Mouse (Mus musculus): ENCODE data around the gene Gm47985.

Gm47985 gene

GRCm38 (mm10) chr1:151219045-151219444 is 36.7 kb downstream of the Gm47985 start:
- in situ Hi-C loops (cut with MboI, MseI) = no loop called here

- in situ Hi-C loops (cut with MboI, MseI) = no loop called here
Observed at GRCm38 (mm10) chr1:151220098-151220497, 37.8 kb downstream of the Gm47985 start.

- in situ Hi-C loops (cut with MboI, MseI) = no loop called here
Observed at GRCm38 (mm10) chr1:151222561-151223267, 40.4 kb downstream of the Gm47985 start.

DNA sequence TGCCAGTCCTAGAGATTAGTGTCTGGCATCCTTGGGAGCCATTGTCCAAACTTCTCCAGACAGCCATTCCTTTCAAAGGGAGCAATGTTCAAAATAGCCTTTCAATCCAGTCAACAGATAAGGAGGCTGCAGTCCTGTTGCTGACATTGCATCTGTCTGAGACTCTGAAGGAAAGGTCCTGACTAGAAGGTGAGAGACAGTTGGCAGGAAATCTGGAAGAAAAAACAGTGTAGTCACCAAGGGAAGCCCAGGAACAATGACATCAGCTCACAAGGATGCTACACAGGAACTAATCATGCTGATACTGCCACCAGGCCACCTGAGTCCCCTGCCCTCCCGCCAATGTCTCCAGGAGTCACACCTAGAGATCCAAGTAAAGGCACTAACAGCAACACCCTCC is 41.0 kb downstream of the Gm47985 start:
- in situ Hi-C loops (cut with MboI, MseI) = no loop called here

GRCm38 (mm10) chr1:151224536-151224935 is 42.2 kb downstream of the Gm47985 start:
- in situ Hi-C loops (cut with MboI, MseI) = no loop called here

DNA sequence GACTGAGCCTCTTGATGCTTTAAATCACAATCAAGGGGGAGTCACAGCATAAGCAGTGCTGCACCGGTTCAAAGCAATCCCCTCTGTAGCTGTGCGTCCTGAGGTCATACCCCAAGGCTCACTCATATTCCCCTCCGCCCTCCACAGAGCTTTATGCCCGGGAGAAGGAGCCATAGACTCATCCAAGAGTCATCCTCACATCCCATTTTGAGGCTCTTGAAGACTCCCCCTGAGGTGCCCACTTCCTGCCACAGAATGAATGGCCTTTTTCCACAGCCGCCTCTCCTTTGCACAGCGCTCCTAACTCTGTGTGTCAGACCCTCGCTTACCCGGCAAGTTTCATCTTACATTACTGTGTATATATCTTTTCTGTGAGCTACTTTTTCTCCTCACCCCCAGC is 45.2 kb downstream of the Gm47985 start:
- in situ Hi-C loops (cut with MboI, MseI) = no loop called here

GRCm38 (mm10) chr1:151228320-151228989 is 46.1 kb downstream of the Gm47985 start:
- in situ Hi-C loops (cut with MboI, MseI) = no loop called here

DNA sequence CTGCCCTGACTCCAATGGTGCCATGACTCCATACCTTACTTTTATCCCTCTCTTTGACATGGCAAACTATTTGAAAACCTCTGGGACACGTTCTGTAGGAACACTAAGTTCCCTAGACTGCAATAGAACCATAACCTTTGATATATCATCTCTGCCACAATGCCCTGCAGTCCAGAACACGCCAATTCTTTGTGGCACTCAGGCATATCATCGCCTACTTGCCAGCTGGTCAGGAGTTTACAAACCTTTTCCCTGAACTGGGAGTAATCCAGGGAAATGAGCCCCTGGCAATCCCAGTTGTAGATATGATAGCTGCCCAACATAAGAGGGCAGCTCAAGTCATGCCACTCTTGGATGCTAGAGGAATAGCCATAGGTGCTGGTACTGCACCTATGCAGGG is 50.0 kb downstream of the Gm47985 start:
- in situ Hi-C loops (cut with MboI, MseI) = no loop called here

GRCm38 (mm10) chr1:151233756-151234155 is 51.4 kb downstream of the Gm47985 start:
- in situ Hi-C loops (cut with MboI, MseI) = no loop called here
